In the genomic region with DNA sequence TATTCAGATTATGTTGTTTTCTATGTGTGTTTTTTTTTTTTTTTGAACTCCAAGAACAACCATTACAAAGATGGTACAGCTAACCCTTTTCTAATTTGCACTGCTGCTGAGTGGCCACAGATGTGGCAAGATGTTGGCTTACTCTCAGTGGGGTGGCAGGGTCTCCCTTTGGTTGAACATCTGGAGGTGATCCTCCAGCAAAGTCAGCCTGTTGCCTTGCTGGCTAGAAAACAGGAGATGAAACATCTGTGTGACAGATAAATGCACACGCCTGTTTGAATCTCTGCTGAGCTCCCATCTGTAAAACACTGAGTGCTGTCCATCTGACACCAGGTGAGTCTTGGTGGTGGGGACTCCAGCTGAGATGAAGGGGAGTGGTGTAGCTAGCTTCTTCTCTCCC, we compare ENCODE assay signal across 16 mouse cellular contexts.
"Had no signal": no experiment of that assay in that cellular context is flagged by ENCODE, and none has a peak within 500 bp of the region (broad histone marks: within the 10 kb centered on the region; RNA-seq: fewer than 3 reads in every experiment).

No protein-coding gene starts in this region.

- H3K4me3 ChIP-seq: limb, embryonic 13.5 days; liver, embryonic 15.5 days; midbrain, embryonic 10.5 days; myocyte; neural tube, embryonic 15.5 days had no signal

- H3K4me1 ChIP-seq: liver, embryonic 15.5 days; midbrain, embryonic 10.5 days; neural tube, embryonic 15.5 days had no signal

- DNase-seq: kidney, postnatal 25 days; layer of hippocampus, postnatal 36 days; lung, adult 2 months; lung, postnatal 36 days; midbrain, embryonic 14.5 days; right cerebral cortex, adult 18-20 months; right cerebral cortex, postnatal 25 days; thymus, postnatal 4 days had no signal

- H3K9me3 ChIP-seq: limb, embryonic 13.5 days; liver, embryonic 15.5 days; midbrain, embryonic 10.5 days; neural tube, embryonic 15.5 days had no signal

- ATAC-seq: lung, postnatal 0 days had no signal

- H3K36me3 ChIP-seq: limb, embryonic 13.5 days; liver, embryonic 15.5 days; midbrain, embryonic 10.5 days; neural tube, embryonic 15.5 days had no signal

- H3K27ac ChIP-seq: limb, embryonic 13.5 days; liver, embryonic 15.5 days; midbrain, embryonic 10.5 days; neural tube, embryonic 15.5 days; stomach, postnatal 0 days had no signal

- H3K9ac ChIP-seq: limb, embryonic 13.5 days; liver, embryonic 15.5 days; neural tube, embryonic 15.5 days had no signal

- H3K27me3 ChIP-seq: limb, embryonic 13.5 days; liver, embryonic 15.5 days; neural tube, embryonic 15.5 days had no signal

- H3K4me2 ChIP-seq: limb, embryonic 13.5 days; liver, embryonic 11.5 days; liver, embryonic 15.5 days; neural tube, embryonic 15.5 days had no signal
